Mouse (Mus musculus) C2C12 (cell line): ENCODE measurements at regions not wholly inside any gene's neighbourhood (a gene's known extent, or its start where the extent isn't known, plus 50 kb on each side); places are given as distances from the start of the nearest gene placed in this dataset.

Source experiments
- CTCF ChIP-seq: IDR thresholded peaks from one replicate; pipeline ENCODE4 v1.5.1; 2011; ENCODE audit not compliant: control insufficient read depth, insufficient read depth, insufficient read length
- MYOG ChIP-seq: IDR thresholded peaks from one replicate; pipeline ENCODE4 v1.6.1; 2011; ENCODE audit not compliant: control insufficient read depth, insufficient read length; ENCODE audit errors: extremely low read depth
- USF1 ChIP-seq: IDR thresholded peaks from one replicate; pipeline ENCODE4 v1.6.1; 2011; ENCODE audit warnings: low read depth, mild to moderate bottlenecking, control low read depth, moderate library complexity

- TF ChIP-seq MYOG = no peak
- no peak for TF ChIP-seq CTCF
- TF ChIP-seq USF1 = no peak
Observed at GRCm38 (mm10) chr2:173454741-173455140, 67.6 kb upstream of the 1700021F07Rik start.
